Mouse (Mus musculus) right cerebral cortex, adult 18-20 months (tissue): ENCODE measurements around the gene Mob1a.

Source experiments
- DNase-seq: peaks from one replicate; pipeline ENCODE4 v3.0.0; 2022; ENCODE audit warnings: mixed read lengths

The Mob1a gene

DNA sequence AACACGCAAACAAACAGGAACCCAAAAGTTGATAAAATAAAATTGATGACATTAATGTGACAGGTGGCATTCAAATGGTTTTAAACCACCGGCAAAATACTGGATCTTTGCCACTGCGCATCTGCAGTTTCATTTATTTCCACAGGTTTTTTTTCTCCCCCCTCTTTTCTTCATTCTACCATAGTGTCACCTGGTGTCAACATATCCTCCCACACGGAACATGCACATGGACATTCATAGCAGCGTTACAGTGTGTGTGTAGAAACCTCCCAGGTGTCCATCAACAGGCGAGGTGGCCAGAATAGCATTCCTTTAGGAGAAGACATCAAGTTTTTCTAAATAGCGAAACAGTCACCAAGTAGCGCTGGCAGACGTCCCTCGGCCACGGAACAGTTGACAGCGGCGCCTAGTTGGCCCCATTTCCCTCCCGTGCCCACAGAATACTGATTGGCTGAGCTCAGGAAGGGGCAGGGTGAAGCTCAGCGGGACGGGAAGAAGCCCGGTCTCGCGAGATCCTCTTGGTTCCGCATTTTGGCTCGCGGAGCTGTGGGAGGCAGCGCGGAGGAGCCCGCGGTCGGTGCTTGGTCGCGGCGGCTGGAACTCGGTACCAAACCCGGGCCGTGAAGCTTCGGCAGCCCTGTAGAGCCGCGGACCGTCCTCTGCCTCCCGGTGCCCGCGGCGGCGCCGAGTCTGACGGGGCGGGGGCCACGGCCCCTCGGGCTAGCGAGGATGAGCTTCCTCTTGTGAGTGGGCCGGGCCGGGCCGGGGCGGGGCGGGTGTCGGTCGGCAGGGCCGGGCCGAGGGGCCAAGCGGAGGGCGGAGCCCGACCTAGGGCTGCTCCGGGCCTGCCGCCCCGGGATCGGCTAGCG, at the start of gene Mob1a, which contains the start of gene Mthfd2:
Gene Mob1a (plus strand): TSS at position 492 of the 869 bp plus-strand sequence.
Gene Mthfd2 (minus strand): TSS at position 384 of the 869 bp plus-strand sequence.
- peak; percentile 96 for DNase-seq

DNA sequence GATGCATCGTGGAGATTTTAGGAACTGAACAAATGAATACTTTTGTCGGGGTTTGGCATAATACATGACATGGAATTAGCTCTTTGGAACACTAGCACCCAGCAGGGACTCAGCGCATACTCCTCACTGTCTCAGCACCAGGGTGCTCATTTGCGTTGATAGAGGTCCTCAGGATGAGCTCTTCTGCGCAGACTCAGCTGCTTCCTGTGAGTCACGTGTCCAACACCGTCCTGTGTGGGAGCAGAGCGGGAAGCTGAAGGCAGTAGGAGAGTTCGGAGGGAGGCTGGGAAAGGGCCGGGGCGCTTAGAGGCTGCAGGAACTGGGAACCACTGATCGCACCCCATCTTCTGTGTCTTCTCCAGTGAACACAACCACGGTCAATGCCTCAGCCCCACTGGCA, 48.7 kb upstream of the Mob1a start:
- DNase-seq, result no peak

DNA sequence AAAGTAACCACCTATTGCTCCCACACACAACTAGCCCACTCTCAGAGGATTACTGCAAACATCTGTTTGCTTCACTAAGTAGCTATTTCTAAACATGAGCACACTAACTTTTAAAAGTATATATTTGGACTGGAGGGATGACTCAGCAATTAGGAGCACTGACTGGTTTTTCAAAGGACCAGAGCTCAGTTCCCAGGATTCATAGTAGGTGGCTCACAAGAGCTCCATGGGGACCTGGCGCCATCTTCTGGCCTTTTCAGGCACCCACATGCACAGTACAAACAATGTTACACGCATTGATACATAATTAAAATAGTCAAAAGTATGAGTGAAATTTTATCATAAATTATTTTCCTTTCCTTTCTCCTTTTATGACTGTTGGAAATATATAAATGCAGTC, 46.9 kb upstream of the Mob1a start:
- DNase-seq, result no peak

DNA sequence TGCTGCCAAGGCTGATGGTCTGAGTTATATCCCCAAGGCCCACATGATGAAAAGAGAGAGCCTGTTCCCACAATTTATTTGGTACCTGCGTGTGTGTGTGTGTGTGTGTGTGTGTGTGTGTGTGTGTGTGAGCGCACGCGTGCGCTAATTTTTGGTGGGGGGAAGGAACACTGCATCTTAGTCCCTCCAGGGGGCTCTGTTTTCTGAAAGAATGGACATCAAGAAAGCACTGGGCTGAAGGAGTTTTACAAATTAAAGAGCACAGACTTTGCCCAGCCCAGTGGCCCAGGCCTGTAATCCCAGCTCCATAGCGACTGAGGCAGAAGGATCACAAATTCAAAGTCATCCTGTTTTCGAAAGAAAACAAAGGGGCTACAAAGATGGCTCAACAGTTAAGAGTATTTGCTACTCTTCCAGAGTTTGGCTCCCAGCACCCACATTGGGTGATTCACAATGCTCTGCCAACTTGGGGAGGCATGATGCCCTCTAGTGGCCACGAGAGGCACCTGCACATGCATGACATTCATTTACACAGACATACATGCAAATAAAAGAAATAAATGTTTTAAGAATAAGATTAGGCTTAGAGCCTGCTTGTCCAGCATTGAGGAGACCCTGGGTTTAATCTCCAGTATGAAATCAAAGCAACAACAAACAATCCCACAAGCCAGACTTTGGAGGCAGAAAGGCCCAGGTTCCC, 45.4 kb upstream of the Mob1a start:
- DNase-seq, result no peak

DNA sequence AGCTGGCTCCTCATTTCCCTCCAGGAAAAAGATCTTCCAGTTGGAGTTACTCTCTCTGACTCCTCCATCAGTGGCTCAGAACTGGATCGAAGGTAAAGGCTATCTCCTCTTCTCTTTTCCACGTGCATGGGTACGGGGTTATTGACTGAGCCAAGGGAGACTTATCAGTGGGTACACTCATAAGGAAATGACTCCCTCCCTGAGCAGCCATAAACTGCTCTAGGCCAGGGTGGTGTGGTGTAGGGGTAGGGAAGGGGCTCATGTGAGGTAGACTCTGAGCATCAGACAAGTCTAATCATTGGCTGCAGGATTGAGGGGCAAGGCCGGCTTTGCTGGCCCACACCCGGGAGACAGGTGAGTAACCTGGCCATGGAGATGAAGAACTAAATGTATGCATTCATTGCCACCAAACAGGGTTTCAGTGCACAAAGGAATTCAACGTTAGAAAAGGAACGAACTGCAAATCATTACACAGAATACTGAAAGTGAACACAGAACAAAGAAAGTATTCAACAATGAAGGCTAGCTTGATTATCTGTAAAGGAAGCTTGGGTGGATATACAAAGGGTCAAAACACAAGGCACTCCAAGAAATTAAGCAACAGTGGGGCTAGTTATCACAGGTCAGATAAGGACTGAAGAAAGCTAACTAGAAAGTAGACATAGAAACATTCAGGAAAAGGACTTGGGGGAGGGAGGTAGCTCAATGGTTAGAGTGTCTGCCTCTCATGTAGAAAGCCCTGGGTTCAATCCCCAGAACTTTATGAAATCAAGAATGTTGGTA, 25.2 kb upstream of the Mob1a start:
- DNase-seq, result no peak

DNA sequence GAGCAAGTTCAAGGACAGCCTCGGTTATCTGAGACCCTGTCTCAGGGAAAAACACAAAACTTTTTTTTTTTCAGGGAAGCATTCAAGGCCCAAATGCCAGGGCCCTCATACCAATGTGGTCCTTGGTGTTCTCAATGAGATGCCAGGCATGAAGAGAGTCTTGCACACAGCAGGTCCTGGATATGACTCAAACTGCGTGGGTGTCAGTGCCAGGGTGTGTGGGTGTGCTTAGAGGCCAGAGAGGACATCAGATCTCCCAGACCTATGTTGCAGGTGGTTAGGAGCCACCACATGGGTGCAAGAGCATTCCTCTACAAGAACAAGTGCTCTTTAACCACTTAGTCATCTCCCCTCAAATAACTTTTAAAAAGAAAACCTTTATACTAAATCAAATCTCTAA, 24.5 kb upstream of the Mob1a start:
- DNase-seq, result no peak

DNA sequence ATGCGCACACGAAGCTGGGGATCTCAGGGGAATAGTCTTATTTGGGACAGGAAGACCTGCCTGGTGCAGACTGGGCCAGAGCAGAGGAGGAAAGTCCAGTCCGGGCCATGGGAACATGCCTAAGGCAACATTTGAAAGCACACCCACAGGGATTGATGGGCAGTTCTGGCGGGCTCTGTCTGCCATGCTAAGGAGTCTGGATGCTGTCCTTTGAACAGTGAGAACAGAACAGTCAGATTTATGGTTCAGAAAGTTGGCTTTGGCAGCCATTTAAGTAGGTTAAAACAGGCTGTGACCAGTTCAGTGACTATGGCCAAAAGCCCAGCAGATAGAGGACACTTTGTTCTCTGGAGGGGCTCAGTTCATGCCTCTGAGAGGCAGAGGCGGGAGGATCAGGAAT, 23.6 kb upstream of the Mob1a start:
- no peak for DNase-seq

DNA sequence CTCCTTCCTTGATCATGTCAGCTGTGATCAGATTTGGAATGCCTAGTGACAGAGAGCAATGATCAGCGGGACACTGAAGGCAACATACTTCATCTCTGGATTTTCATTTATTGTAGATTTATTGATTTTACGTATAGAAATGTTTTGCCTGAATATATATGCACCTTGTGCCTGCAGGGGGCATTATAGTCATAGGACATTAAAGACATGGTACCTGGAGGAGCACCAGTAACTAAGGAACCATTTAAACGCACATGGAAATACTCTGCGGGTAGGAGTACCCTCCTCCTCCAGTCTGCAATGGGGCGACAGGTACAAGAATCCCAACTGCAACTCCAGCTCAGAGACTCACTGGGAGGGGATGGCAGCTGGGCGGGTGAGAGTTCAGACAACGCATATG, 16.8 kb upstream of the Mob1a start:
- no peak for DNase-seq

DNA sequence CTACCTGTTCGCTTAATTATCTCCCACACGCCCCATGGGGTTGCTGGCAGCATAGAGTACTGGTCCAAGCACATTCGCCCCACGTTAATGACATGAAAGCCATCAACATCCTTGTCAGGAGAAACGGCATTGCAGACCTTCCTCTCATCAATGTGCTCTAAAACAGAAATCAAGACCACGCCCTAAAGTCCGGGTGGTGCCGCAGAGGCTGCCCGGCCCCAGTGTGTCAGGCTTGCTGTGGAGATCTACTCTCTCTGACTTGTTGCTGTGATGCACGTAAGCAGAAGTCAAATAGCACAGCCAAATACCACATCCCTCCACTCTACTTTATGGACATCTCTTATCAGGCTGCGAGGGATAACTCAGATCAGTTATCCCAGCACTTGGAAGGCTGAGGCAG, 14.6 kb upstream of the Mob1a start:
- no peak for DNase-seq

DNA sequence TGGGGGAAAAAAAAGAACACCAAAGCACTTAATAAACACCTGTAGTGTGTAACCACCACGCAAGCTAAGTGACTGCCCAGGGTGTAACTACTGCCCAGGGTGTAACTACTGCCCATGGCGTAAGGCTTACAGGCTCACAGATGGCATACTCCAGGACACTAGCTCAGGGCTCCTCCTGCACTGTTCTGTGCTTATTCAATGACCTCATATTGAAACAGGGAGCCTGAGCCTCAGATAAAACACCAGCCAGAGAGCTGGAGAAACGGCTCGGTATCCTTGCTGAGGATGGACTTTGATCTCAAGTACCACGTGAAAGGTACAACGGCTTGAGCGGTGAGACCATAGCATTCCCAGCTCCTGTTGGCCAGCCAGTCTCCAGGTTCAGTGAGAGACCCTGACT, 13.8 kb upstream of the Mob1a start:
- DNase-seq, result no peak

DNA sequence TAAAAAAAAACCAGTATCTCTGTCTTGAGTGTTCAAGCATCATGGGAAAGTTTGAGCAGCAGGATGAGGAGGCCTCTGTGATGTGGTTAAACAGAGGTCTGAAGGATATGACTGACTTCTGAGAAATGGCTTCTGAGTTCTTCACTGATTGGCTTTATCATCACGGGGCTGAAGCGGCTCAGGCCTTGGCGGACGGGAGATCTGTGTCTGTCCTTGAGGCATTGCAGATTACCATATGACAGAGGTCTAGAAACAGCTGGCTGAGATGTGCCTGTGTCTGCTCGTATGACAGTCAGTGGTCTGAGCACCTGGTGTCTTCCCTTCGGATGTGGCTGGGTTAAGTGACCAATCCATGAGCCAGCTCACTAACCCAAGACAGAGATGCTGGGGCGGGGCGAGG, 13.3 kb upstream of the Mob1a start:
- no peak for DNase-seq

DNA sequence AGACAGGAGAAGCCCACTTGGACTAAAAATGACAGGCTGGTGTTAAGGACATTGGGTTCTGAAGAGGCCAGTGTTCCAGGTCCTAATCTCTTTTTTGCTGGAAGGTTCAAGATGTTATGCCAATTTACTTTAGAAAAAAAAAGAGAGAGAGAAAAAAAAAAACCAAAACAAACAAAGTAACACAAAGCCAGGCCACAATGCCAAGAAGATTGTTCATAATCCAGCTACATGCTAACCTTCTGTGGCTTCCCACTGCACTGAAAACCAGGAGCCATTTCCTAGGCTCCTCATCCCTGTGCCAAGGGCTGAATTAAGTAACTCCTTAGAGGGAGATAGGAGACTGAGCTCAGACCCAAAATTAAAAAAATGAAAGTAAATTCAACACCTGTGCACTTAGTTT, 10.5 kb upstream of the Mob1a start:
- no peak for DNase-seq

DNA sequence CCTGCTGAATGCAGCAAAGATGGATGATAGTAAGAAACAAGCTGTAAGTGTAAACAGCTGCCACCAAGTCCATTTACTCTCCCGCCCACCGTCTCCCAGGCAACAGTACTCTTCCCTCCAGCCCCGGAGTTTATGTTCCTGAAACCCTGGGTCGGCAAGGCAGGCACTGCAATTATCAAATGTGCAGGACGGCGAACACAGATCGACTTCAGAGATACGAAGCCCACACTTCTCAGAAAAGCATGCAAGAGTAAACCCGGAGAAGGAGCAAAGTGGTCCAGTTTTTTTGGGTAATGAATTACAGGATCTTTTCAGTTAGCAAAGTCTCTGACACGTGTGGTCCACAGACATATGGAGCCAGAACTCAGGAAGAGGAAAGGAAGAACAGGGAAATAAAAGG, 9.8 kb upstream of the Mob1a start:
- DNase-seq, result peak; percentile 17

DNA sequence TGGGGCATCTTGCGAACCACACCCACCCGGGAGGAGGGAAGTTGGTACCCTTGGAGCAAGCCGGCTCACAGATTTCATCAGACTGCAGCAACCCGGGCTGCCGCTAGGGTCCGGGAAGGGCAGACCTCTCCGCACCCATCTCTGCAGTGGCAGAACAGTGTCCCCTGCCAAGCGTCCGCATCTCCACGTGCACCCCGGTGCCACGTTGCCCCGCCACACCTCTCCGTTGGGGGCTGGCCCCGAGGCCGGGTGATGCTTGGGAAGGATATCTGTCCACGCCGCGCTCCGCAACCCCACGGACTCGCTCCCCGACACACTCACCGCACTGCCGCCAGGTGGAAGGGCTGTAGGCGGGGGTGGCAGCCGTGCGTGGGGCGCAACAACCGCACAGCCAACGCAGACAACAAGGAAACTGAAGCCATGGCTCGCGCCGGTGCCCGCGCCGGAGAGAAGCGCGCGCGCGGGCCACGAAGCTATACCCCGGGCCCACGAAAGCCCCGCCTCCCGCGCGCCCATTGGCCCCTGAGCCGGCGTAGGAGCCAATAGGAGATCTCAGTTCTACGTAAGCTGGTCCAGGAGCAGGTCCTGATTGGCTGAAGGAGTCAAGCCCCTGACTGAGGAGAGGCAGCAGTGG, 8.6 kb upstream of the Mob1a start:
- DNase-seq, result peak; percentile 95

DNA sequence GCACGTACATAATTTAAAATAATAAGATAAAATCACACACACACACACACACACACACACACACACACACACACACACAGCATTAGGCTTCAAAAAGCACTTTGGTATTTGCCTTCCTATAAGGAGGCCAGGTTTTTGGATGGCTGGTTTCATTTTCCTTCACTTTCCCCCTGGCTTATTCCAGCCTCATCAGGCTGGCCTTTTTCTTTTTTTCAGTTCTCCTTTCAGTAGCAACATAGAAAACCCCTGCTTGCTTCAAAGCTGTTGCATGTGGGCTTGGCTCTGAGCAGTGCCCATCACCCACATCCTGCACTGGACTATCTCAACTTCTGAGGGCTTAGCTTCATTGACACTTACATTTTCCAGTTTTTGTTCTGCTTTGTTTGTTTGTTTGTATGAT, 3.9 kb upstream of the Mob1a start:
- no peak for DNase-seq

DNA sequence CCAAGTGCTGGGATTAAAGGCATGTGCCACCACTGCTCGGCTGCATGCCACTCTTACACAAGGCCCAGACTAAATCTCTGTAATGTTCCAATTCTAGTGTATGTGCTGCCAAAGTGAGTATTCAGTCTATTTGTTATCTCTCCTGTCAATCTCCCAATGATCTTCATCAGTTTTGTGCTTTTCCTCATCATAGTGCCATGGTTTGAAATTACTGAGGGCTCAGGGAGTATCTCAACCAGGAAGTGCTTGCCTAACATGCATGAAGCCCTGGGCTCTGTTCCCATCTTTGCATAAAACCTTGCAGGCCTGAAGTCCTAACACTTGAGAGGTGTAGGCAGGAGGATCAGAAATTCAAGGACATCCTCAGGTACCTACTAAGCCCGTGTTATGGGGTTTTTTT, 3.0 kb upstream of the Mob1a start:
- DNase-seq, result no peak

DNA sequence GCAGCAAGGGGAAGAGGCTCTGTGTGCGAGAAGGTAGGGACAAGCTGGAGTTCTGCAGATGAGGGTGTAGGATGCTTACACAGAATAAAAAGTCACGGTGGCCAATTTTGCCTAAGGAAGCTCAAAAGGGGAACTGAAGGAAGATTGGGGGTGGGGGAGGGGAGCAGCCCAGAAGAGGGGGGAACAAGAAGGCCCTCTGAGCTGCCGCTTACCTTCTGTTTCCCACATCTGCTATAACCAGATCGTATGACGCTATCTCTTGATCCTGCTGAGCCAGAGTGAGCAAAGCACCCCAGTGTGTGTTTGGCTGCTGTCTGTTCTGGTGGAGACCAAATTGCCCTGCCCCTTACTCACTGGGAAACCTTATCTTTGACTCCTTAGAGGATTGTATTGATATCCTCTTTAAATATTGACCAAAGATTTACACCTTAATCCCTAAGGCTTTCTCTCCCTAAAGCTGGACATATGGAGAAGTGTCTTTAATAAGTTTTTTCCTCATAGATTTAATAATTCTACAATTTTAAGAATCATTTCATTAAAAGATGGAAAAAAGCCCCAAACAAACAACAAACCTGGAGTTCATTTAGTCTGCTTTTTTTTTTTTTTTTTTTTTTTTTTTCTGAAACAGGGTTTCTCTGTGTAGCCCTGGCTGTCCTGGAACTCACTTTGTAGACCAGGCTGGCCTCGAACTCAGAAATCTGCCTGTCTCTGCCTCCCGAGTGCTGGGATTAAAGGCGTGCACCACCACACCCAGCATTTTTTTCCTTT, 2.0 kb upstream of the Mob1a start:
- DNase-seq, result no peak

DNA sequence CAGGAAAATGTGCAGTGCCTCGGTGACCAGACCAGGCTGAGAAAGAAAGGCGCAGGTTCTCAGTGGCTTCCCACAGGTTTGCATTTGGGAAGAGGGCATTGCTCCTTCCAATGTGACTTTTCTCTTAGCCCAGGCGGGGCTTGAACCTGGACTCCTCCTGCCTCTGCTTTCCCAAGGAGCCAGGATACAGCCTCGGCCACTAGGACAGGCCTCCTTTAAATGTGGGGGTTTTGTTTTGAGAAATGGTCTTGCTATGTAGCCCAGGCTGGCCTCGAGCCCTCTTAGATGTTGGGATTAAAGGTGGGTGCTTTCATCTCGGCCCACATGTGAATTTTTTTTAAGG, 549 bp downstream of the Mob1a start:
- DNase-seq, result no peak

DNA sequence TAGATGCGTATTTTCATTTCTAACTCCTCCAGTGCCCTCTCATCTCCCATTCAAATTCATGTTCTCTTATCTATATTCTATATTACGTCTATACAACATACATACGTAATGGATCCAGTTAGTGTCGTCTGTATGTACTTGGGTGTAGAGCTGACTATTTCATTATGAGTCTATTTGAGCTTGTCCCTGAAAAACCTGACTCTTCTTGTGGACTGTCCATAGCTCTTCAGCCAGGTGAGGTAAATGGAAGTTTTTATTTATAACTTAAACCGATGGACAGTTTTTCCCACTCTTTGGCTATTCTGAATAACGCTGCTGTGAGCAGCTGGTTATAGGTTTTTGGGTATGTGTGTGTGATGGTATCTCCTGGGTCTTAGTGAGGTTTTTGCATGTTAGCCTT, 945 bp downstream of the Mob1a start:
- DNase-seq, result no peak

DNA sequence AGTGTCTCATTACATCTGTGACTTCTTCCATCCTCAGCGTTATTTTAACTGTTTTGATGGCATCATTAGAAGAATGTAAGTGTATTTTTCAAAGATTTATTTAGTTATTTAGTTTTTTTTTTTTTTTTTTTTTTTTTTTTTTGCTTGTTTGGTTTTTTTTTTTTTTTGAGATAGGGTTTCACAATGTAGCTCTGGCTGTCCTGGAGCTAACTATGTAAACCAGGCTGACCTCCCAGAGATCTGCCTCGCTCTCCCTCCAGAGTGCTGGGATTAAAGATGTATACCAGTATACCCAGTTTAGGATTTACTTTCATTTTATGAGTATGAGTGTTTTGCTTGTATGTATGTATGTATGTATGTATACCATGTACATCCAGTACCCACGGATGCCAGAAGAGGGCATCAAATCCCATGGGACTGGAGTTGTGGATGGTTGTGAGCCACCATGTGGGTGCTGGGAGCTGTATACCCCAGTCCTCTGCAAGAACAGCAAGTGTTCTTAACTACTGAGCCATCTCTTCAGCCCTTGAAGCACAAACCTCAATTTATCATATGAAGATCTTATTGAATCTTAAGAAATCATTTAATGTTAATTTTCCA, 1.9 kb downstream of the Mob1a start:
- no peak for DNase-seq

DNA sequence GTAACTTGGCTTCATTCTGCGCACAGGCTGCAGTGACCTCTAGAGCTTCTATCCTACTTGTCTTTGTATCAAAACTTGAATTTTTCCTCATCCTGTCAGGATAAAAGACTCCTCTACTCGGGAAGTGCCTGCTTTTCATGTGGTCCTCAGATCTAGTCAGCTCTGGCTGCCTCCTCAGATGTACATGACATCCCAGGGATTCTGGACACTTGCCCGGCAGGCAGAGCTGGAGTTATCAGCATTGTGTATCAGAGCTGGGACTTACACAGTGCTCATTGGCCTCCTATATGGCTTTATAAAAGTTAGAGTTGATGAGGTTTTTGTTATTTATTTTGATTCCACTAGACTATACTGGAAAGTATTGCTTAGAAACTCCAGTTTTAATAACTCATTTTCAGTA, 15.6 kb downstream of the Mob1a start:
- no peak for DNase-seq

DNA sequence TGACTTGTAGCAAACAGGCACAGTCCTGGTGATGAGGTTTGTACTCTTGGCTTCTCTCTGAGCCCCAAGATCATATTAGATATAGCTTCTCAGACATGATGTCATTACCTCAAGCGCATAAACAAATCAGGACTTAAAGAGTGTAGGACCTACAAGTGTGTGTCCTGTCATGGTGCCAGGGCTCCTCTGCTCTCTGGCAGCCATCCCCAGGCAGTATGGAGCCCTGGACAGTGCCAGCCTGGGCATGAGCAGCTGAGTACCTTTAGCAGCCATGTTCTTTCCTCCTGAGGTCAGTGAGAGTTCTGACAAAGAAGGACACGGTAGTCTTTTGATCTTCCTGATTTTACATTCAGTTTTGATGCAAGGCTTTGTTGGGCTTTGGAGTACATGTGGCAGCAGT, 17.1 kb downstream of the Mob1a start:
- DNase-seq, result no peak
